Mouse (Mus musculus) lung, embryonic 16.5 days (tissue): ENCODE results near the gene Abcg3. TPM values are rescaled to one million over a fixed set of nuclear protein-coding genes. Genes with fewer than 3 reads are reported as not detected.
"Not testable (repeated sequence)": the region's sequence is repeated elsewhere in the genome, so short reads cannot be mapped to it uniquely, and the experiment has no call there.

ENCODE experiments used
- ATAC-seq: fragments of 200-750 bp; cut with Nextera tagmentation; 2 replicates; pipeline ENCODE4 v1.8.0; 2017; ENCODE audit warnings: low read depth, mild to moderate bottlenecking, moderate library complexity
- H3K27ac ChIP-seq: fragments of 300-500 bp; sonication (generic); 2 replicates; pipeline ENCODE4 v1.5.1; 2014; ENCODE audit warnings: mild to moderate bottlenecking, control low read depth, low read length
- H3K27me3 ChIP-seq: fragments of 300-500 bp; sonication (generic); 2 replicates; pipeline ENCODE4 v1.6.1; 2014; ENCODE audit warnings: low read depth, low read length, mixed read lengths; ENCODE audit not compliant: control insufficient read depth, insufficient read depth
- H3K36me3 ChIP-seq: fragments of 300-500 bp; sonication (generic); 2 replicates; pipeline ENCODE4 v1.6.1; 2014; ENCODE audit warnings: low read length; ENCODE audit not compliant: control insufficient read depth, insufficient read depth
- H3K4me1 ChIP-seq: fragments of 300-500 bp; sonication (generic); replicated peaks from 2 replicates; pipeline ENCODE4 v1.6.1; 2014; ENCODE audit warnings: low read length, mixed read lengths; ENCODE audit not compliant: control insufficient read depth, insufficient read depth
- H3K4me2 ChIP-seq: fragments of 300-500 bp; sonication (generic); 2 replicates; pipeline ENCODE4 v1.6.1; 2014; ENCODE audit warnings: low read depth, low read length, control low read depth
- H3K4me3 ChIP-seq: fragments of 300-500 bp; sonication (generic); 2 replicates; pipeline ENCODE4 v1.5.1; 2014; ENCODE audit warnings: mild to moderate bottlenecking, low read length, control low read depth
- H3K9ac ChIP-seq: fragments of 300-500 bp; sonication (generic); 2 replicates; pipeline ENCODE4 v1.6.1; 2014; ENCODE audit warnings: low read length, control low read depth
- H3K9me3 ChIP-seq: fragments of 300-500 bp; sonication (generic); 2 replicates; pipeline ENCODE4 v1.6.1; 2016; ENCODE audit warnings: low read length; ENCODE audit not compliant: control insufficient read depth
- WGBS: fragments of 180-500 bp; shearing (Covaris S2); extraction: QIAGEN DNeasy Blood & Tissue Kit; methylation state at CpG from one replicate; pipeline ENCODE4 v1.1.7; 2014; 5-methylcytosine and 5-hydroxymethylcytosine counted together
- polyA plus RNA-seq: library from polyadenylated mRNA; unstranded; fragments of >200 nt; fragmentation: Nextera tagmentation; extraction: Ambion mirVana; gene quantifications from 2 replicates; pipeline ENCODE4 v1.2.1, GENCODE M21; 2015

The Abcg3 gene
- polyA plus RNA-seq, 1 experiment from 2014 or later = 1.5 TPM

DNA sequence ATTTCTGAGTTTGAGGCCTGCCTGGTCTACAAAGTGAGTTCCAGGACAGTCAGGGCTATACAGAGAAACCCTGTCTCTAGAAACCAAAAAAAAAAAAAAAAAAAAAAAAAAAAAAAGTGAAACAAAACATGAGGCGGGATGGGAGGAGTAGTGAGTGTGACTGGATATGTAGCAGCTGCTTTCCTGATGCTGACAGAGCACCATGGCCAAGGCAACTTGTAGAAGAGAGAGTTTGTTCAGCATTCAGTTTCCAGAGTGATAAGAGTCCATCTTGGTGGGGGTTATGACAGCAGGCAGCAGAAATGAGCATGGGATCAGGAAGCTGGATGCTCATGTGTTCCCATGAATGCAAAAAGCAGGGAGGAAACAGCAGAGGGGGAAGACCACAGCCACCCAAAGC, 35.6 kb downstream of the Abcg3 start:
- Histone ChIP-seq H3K9ac (no peak overlapping the region), H3K36me3 (no peaks in the 10 kb centered on the region), H3K4me2 (no peak overlapping the region), H3K9me3 (no peaks in the 10 kb centered on the region), H3K27ac (no peak overlapping the region), H3K27me3 (no peaks in the 10 kb centered on the region), H3K4me1 (no peaks in the 10 kb centered on the region), H3K4me3 (no peak overlapping the region)
- WGBS = 33% methylated on average over 1 of the region's 1 CpGs
- no peak for ATAC-seq

DNA sequence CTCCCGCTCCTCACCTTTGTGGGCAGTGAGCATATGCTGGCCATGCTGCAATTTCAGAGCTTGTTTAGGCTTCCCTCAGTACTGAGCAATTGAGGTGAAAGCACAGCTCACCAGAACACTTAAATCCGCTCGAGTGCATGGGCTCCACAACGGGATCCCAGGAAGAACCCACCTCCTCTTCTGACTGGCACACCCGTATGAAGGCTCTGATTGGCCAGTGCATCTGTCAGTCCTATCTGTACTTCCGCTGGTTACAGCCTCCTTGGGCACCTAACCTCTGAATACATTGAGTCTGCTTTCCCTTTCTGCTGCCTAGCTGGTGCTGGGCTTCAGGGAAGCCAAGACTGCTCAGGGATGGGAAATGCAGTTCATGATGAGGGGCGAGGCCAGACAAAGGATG, 48.4 kb downstream of the Abcg3 start:
- Histone ChIP-seq H3K4me2 (no peak overlapping the region), H3K9ac (no peak overlapping the region), H3K4me3 (no peak overlapping the region), H3K36me3 (no peaks in the 10 kb centered on the region), H3K27me3 (no peaks in the 10 kb centered on the region), H3K4me1 (no peaks in the 10 kb centered on the region), H3K27ac (no peak overlapping the region), H3K9me3 (no peaks in the 10 kb centered on the region)
- no peak for ATAC-seq
- WGBS = 82% methylated on average over 7 of the region's 7 CpGs

DNA sequence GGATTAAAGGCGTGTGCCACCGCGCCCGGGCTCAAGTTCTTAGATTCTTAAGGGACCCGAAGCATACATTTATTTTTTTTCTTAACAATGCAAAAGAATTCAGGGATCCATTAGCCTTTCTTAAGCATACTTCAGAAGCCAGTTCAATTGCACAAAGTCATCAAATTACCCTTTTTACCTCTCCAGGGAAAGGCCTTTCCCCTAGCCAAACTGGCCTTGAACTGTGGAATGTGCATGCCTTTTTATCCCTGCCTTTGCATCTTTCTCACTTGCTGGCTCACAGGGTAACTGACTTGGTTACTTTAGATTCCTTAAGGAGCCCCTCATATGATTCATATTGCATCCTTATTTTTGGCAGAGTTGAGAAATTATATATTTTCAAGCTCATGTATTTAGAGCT, 76.0 kb downstream of the Abcg3 start:
- H3K9me3 ChIP-seq, H3K9ac ChIP-seq, H3K36me3 ChIP-seq, H3K27ac ChIP-seq, ATAC-seq, H3K4me3 ChIP-seq, H3K4me1 ChIP-seq, H3K27me3 ChIP-seq, H3K4me2 ChIP-seq: not testable (repeated sequence)
- 83% methylated on average over 5 of the region's 5 CpGs for WGBS

Other genes starting within 250 kb of the Abcg3 start
- gene Zfp951, start 122.6 kb downstream of the Abcg3 start, polyA plus RNA-seq = 3.0 and 4.9 TPM in 2 replicates
- gene Gbp9, start 156.8 kb upstream of the Abcg3 start, polyA plus RNA-seq = 4.0 and 4.2 TPM in 2 replicates
- 0.80 and 1.8 TPM in 2 replicates for gene Gbp8, start 156.8 kb upstream of the Abcg3 start, polyA plus RNA-seq
- gene Gbp4, start 156.9 kb upstream of the Abcg3 start, polyA plus RNA-seq = 2.0 and 3.4 TPM in 2 replicates